Mouse (Mus musculus) WW6 (cell line): ENCODE measurements at regions not wholly inside any gene's neighbourhood (a gene's known extent, or its start where the extent isn't known, plus 50 kb on each side); places are given as distances from the start of the nearest gene placed in this dataset.
A peak's percentile ranks its signal among the peaks of the same experiment; 100 is the strongest.

Experiments
- DNase-seq: peaks from one replicate; pipeline ENCODE4 v3.0.0-alpha.2; 2013; ENCODE audit warnings: low read depth, low spot score

DNA sequence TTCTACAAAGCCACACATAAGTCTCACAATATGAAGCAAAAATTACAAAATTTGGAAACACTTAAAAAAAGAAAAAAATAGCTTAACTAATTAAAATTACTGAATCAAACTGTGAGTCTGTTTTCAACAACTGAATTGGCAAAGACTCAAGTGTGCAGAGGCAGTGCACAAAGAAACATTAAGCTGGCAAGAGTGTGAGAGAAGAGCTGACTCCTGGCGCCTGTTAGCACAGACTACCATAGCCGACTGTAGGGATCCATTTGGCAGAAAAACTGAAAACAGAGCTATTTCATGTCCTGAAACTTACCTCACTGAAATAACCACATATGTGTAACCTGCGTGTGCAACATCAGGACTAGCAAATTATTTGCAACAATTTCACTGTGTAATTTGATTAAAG, 746.4 kb upstream of the Cypt12 start:
- DNase-seq, result no peak

DNA sequence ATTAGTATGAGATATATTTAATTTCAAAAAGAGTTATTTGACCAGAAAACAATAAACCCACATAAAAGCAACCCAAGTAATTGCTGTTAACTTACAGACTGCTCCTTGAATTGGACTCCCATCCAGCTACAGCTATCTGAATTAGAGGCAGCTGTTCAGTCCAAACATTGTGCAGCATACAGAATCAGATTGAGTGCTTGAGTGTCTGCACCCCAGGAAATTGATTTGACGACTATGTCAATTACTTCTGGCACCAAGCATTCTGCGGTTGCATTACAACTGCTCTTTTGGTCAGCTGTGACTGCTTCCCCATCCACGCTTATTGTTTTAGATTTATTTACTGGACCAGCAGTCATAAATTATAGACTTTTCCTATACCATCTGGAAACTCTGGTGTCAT, 734.2 kb upstream of the Cypt12 start:
- no peak for DNase-seq

DNA sequence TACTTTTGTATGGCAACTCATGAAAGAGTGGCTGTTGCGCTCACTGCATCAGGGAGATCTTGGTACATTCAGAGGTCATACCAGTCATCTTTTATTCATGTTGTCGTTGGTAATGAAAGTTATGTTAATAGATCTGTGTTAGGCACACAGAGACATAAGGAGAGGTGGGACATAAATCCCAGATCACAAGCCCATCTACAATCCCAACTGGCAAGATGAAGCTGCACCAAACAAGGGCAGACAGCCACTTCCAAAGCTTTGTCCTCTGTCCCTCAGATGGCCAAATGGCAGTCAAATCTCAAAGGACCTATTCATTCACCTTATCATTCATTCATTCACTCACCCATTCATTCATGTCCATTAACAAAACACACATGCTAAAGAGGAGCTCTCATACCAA, 731.4 kb upstream of the Cypt12 start:
- no peak for DNase-seq

DNA sequence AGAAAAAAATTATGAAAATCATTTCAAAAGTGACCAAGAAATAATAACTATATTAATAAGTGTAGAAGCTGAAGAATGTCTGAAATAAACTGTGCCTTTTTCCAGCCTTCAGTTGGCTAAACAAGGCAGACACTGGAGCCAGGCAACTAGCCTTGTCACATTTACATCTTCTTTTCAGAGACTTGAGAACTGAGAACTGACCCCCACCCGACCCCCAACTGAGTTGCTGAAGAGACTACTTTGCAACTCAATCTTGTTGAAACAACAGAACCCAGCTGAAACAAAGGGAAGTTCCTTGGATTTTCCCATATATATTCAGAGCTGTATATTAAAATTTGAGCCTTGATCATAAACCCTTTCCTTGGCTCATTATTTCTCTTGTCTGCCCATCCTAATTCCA, 709.8 kb upstream of the Cypt12 start:
- no peak for DNase-seq

DNA sequence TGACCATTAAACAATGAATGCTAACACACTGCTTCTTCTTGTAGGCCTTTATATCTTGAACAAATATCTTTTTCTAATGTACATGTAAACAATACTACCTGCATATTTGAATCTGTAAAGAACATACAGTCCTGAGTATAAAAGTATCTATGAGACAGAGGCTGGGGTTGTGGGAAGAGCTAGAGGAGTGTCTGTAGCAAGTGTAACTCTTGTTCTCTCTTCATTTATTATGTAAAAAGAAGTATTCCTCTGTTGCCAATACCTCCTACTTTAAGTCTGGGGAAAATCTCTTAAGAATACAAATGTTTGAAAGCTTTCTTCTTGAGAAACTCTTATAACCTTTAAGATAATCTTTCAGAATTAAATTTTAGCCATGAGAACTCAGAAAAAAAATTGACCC, 689.8 kb upstream of the Cypt12 start:
- no peak for DNase-seq

DNA sequence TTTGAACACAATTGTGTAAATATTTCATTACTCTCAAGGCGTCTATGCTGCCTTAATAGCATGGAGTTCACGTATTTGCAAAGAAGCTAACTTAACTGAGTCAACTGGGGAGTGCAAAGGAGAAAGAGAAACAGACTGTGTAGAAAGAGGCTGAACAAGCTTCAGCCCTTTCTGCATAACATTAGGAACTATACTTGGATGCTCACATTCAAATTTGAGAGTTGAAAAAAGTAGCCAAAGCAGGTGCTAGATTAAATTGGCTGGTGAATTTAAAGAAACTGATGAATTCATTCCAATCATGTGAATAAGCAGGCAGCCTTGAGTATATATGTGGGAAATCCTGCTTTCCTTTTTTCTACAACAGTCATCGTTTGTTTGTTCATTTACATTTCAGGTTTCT, 689.1 kb upstream of the Cypt12 start:
- DNase-seq, result no peak

DNA sequence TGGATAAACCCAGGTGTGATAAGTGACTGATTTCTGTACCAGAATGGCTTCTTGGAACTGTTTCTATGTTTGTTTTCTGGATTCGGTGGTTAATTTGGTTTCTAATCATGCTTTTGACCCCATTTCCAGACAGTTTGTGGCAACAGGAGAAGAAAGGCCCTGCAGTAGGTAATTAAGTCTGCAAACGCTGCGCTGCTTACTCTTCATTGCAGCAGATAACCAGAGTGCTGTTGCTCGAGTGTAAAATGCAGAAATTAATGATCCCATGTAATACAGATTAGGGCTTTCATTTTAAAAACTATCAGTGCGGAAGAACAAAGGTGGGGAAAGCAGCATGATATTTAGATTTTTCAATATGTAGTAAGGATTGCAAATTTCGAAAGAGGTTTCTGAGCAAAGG, 667.0 kb upstream of the Cypt12 start:
- DNase-seq, result no peak

DNA sequence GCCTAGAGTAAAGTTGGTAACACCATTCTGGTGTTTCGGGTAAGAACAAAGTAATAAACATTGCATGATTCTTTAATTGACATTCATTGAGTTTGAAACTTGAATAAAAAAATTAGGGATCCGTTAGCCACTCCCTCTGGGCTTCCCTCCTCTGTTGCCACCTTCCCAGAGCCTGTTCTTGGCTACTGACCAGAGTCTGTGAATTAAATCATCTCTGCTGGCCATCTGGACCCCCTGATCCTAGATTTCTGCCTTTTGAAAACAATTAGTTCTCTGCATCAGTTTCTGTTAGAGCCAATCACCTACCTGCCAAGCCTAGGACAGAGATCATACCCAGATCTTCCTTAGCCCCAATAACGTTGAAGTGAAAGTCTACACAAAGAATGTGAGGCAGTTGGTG, 665.3 kb upstream of the Cypt12 start:
- no peak for DNase-seq

DNA sequence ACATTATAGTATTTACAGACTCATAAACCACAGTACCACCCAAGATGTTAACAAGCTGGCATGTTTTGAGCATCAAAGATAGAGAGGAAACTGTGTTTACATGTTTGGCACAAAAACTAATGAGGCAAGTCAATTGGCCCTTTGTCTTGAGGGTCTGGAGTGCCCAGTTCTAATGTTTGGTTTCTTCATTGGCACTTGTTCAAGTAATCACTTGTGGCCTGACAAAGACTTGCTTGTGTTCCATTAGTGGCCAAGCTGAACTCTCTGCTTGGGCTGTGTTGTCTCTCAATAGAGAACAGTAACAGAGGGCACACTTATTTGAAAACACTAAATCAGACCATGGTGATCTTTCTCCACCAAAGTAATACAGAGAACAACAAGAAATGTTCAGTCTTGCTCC, 630.7 kb upstream of the Cypt12 start:
- no peak for DNase-seq

DNA sequence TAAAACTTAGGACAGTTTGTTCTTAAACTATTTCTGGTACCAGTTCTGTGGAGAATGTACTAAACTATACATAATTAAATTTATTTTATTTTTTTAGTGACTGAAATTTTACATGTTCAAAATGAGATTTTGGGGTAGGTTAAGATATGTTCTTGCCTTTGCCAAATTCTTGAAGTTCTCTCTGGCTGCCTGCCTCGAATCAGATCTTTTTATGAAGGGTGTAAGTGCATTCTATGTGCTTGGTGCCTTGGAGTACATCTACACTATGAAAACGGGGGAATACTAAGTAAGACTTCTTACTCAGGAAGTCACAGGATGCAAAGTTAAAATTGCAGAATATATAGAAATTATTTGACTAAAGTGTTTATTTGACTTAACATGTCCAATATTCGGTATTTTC, 629.8 kb upstream of the Cypt12 start:
- DNase-seq, result no peak

DNA sequence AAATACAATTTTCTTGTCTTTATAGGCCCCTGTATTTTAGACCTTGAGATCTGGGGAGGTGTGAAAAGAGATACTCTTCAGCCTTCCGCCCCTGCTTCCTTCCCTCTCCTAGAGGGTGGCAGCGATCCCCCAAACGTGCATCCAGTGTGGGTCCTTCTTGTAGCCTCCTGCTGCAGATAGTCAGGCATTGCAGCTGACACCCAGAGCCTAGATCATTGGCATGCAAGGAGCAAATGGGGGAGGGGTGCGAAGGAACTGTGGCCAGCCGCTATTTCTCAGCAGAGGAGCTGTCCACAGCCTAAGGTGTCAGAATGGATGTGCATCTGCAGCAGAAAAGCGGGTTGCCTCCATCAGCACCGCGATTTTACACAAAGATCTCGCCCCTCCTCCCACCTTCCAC, 629.0 kb upstream of the Cypt12 start:
- DNase-seq, result peak; percentile 33

DNA sequence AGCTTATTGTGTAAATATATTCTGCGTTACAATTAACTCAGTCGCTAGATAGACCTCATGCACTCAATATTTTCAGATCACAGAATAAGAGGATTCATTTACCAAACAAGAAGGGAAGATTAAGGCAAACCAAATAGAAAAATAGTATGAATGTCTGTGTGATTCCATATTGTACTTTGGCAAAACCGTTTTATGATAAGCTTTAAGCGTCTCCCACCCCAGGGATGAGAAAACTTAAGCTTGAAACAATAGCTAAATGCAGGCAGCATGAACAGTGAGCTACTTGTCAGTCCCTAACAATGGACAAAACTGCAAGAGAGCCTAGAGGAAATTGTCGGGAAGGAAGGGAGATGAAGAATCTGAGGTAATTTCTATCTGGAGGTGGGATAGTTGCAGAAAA, 628.3 kb upstream of the Cypt12 start:
- DNase-seq, result no peak

DNA sequence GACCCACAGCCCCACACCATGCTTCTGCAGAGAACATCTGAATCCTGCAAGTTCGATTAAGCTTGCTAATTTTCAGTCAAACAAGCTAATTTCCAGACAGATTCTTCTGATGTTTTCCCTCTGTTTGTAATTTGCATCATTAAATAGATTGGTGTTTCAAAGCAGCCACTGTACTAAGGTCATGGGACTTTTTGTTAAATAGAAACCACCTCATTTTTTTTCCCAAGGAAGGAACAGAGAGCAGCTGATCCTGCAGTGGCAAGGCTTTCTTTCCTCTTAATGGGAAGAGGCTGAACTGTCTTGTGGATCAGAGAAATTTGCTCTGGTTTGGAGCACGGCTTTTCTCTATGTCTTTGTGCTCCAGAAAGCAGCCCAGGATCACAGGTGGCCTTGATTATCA, 625.9 kb upstream of the Cypt12 start:
- DNase-seq, result no peak

DNA sequence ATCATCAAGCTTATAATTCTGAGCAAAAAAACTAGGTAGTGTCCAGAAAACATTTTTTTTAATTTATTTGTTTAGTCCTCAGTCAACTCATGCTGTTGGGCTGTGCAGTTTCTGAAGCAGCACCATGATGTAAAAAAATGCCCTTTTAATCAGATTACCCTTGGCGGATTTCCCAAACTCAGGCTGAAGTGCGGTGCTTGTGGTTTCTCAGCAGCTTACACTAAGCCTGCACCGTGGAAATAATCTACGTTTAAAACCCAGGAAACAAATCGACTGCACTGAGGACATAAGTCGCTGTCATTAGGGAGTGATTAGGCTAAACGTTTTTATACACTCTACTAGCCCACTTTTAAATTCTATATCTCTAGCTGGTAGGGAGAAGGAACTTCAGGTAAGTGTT, 623.4 kb upstream of the Cypt12 start:
- DNase-seq, result no peak

DNA sequence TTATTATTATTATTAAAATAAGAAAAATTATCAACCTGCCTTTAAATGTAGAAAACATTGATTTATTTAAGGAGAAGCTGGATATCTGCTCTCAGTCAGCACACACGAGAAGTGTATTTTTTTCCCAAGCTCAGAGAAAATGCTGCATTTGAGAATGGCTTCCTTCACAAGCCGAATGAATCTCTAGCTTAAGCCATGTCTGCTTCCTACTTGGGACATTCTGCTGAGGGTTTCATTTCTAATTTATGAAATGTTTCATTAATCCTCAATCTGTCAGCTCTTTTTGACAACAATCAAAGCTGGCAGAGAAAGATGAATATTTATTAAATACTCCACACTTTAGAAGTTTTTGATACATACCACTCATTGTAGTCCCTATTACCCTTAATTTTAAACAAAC, 622.4 kb upstream of the Cypt12 start:
- DNase-seq, result no peak

DNA sequence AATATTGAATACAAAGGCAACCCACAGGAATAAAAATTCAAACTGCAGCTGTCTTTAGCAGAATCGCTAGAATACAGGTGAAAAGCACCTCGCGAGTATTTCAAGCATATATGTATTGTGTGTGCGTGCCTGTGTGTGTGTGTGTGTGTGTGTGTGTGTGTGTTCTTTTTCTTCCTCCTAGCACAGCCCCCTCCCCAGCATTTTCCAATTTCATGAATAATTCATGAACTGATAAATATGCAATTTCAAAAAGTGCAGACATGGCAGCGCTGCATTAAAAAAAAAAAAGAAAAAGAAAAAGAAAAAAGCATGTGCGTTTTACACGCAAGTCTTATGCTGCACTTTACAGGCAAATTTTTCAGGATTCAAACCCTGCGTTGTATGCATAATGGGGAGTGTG, 621.9 kb upstream of the Cypt12 start:
- DNase-seq, result no peak

DNA sequence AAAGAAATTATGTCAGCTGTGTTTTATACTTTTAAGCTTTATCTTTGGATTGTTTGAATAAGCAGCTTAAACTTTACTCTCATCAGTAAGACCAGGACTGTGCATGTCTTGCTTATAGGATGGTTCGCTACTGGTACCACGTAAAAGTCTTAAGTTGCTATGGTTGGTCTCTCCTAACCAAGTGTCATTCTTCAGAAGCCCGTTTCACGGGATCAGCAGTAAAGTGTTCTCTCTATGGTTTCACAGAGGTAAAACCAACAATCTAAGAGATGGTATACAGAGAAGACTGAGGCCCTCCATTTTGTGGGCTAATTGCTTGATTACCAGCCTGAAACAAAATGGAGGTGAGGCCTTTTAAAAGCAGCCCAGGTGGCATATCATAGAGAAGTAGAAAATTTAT, 621.4 kb upstream of the Cypt12 start:
- no peak for DNase-seq

DNA sequence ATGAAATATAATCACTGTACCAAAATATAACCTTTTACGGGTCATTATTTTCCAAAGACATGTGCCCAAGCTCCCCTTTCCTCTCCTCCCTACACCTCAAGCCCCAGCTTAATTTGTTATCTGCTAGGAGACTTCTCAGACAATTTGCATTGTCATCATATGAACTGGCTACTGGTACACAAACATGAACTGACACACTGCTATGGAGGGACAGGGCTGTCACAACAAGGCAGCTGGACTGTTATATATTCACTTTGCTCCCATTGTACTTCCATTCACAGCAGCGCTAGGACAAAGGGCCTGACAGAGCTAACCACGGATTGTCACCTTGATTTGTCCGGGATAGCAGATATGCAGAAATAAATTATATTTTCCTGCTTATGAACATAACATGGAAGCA, 620.5 kb upstream of the Cypt12 start:
- DNase-seq, result no peak

DNA sequence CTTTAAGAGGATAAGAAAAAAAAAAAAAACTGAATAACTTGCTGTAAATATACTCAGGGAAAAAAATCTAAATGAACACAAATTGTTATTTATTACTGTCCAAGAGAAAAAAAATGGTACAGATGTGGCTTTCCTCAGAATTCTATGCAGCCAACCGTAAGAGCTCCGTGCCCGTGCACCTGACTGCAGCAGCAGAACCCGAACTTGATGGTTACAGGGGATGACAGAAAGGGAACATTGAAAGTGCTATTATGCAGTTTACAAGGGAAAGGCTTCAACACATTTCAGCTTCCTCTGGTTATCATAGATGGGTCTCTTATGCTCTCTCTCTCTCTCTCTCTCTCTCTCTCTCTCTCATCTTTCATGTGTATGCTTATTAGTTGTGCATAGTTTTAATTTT, 618.8 kb upstream of the Cypt12 start:
- no peak for DNase-seq

DNA sequence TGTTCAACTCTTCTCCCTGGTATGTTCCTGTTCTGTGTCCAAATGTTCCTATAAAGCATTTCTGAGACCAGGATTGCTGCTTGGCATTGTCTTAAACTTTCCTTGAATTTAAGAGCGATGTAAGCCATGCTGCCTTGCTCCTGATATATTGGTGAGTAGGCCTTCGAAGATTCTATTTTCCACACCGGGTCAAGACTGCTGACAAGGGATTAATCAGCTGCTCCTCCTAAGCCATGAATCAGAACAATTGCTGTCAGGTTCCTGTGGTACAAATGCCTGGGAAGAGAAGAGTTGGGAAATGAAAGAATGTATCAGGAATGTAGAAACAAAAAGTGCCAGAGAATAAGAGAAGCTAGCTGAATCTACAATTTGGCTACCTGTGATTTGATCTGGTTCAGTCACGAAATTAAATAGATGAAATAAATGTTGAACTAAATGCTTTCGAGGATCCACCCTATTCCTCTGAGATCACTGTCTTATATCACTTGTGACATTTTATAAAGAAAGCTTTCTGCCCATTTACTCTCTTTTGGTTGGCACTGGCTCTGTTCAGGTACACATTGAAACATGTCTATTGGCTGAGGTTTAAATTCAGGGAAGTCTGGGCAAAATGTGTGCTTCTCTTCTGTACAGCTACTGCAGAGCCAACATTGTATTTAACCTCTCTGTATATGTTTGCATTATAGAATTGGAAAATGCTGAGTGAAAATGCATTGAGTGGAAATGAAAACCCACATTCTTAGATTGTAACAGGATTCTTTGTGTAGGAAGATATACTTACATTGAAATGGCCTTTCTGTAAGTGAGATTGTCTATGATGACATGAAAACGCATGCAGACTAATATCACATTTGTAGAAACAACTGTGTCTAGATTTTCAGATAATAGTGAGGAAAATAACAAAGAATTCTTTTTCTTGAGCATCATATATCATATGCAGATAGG, 617.5 kb upstream of the Cypt12 start:
- DNase-seq, result no peak

DNA sequence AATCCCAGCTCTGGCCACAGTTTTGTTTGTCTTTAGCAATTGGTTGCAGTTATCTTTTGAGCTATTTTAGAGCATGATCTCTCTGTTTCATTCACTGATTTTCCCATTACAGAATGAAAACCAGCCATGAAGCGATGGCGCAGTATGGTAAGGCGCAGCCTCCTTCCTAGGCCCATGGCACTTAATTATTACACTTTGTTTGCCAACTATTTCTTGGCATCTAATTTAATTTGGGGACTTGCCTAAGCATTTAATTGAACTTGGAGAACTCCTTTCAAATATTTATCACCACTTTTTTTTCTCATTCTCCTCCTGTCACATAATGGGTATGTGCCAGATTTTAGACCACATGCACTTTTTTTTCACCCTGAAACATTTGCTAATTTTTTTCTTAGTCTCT, 588.0 kb upstream of the Cypt12 start:
- DNase-seq, result no peak
